Mouse (Mus musculus) intestine, embryonic 14.5 days (tissue): ENCODE measurements around the gene Olfr299. TPM values are rescaled to one million over a fixed set of nuclear protein-coding genes. Genes with fewer than 3 reads are reported as not detected.

Source experiments
- ATAC-seq: fragments of 200-750 bp; cut with Nextera tagmentation; replicated peaks from 2 replicates; pipeline ENCODE4 v1.8.0; 2017; ENCODE audit warnings: low read depth, moderate number of reproducible peaks, moderate TSS enrichment, moderate library complexity; ENCODE audit not compliant: low FRiP score, low TSS enrichment
- DNase-seq: peaks from one replicate; pipeline ENCODE4 v3.0.0-alpha.2; 2018; ENCODE audit warnings: low spot score
- H3K27ac ChIP-seq: fragments of 300-500 bp; sonication (generic); 2 replicates; pipeline ENCODE4 v1.5.1; 2014; ENCODE audit warnings: low read depth, mild to moderate bottlenecking, control low read depth
- H3K27me3 ChIP-seq: fragments of 300-500 bp; sonication (generic); replicated peaks from 2 replicates; pipeline ENCODE4 v1.6.1; 2014; ENCODE audit warnings: low read length, control low read depth; ENCODE audit not compliant: control insufficient read depth, insufficient read depth
- H3K36me3 ChIP-seq: fragments of 300-500 bp; sonication (generic); 2 replicates; pipeline ENCODE4 v1.6.1; 2014; ENCODE audit warnings: low read length, control low read depth; ENCODE audit not compliant: control insufficient read depth, insufficient read depth
- H3K4me1 ChIP-seq: fragments of 300-500 bp; sonication (generic); replicated peaks from 2 replicates; pipeline ENCODE4 v1.6.1; 2014; ENCODE audit warnings: low read length, control low read depth, mixed read lengths; ENCODE audit not compliant: control insufficient read depth, insufficient read depth
- H3K4me2 ChIP-seq: fragments of 300-500 bp; sonication (generic); 2 replicates; pipeline ENCODE4 v1.6.1; 2014; ENCODE audit warnings: low read length
- H3K4me3 ChIP-seq: fragments of 300-500 bp; sonication (generic); 2 replicates; pipeline ENCODE4 v1.5.1; 2014; ENCODE audit warnings: low read depth, low read length, control low read depth, mixed read lengths
- H3K9ac ChIP-seq: fragments of 300-500 bp; sonication (generic); 2 replicates; pipeline ENCODE4 v1.6.1; 2014; ENCODE audit warnings: mild to moderate bottlenecking, low read length
- H3K9me3 ChIP-seq: fragments of 300-500 bp; sonication (generic); 2 replicates; pipeline ENCODE4 v1.6.1; 2016; ENCODE audit warnings: low read length, control low read depth; ENCODE audit not compliant: control insufficient read depth
- WGBS: fragments of 180-500 bp; shearing (Covaris S2); extraction: QIAGEN DNeasy Blood & Tissue Kit; methylation state at CpG from one replicate; pipeline ENCODE4 v1.1.7; 2014; 5-methylcytosine and 5-hydroxymethylcytosine counted together
- polyA plus RNA-seq: library from polyadenylated mRNA; unstranded; fragments of >200 nt; fragmentation: Nextera tagmentation; extraction: Ambion mirVana; gene quantifications from 2 replicates; pipeline ENCODE4 v1.2.1, GENCODE M21; 2014

Olfr299 gene
- not detected in 2 replicates for polyA plus RNA-seq

DNA sequence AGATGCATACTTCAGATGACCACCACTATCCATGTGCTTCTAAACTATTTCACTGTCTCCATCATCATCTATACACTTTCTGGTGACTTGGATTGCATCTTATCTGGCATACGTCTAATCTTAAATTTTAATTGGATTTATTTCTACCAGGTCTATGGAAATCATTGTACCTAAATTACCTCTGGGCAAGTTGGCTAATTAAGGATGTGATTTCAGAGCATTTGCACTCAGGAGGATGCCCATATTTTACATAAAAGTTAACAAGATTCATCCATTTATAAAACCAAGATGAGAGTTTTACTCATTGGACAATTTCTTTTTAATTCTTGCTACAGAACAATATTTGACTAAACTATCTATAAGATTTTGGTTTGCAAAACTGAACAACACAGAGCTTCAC lies at the start of gene Olfr299:
Gene Olfr299 (plus strand): TSS at position 301 of the 400 bp plus-strand sequence.
- Histone ChIP-seq H3K27me3 (no peaks in the 10 kb centered on the region), H3K27ac (no peak within 1 kb of the TSS), H3K4me1 (no peaks in the 10 kb centered on the region), H3K36me3 (no peaks in the 10 kb centered on the region), H3K4me3 (no peak within 1 kb of the TSS), H3K9ac (no peak within 1 kb of the TSS), H3K9me3 (no peaks in the 10 kb centered on the region), H3K4me2 (no peak within 1 kb of the TSS)
- 86% methylated on average over 1 of the region's 1 CpGs for WGBS
- ATAC-seq (no peak), DNase-seq (no peak)

GRCm38 (mm10) chr7:86492384-86492783 lies 32.7 kb downstream of the Olfr299 start, which contains the start of gene Olfr298:
Gene Olfr298 (minus strand): TSS chr7:86492484.
- Histone ChIP-seq H3K27ac (no peak within 1 kb of the TSS), H3K4me2 (no peak within 1 kb of the TSS), H3K27me3 (no peaks in the 10 kb centered on the region), H3K4me1 (no peaks in the 10 kb centered on the region), H3K9ac (no peak within 1 kb of the TSS), H3K9me3 (no peaks in the 10 kb centered on the region), H3K4me3 (no peak within 1 kb of the TSS), H3K36me3 (no peaks in the 10 kb centered on the region)
- no peak for ATAC-seq
- 93% methylated on average over 1 of the region's 1 CpGs for WGBS
- no peak for DNase-seq

Other genes with a start within 250 kb of the Olfr299 start
- not detected in 2 replicates for gene Vmn2r76, start 213.6 kb upstream of the Olfr299 start, polyA plus RNA-seq
- not detected in 2 replicates for gene Olfr310, start 182.7 kb upstream of the Olfr299 start, polyA plus RNA-seq
- not detected in 2 replicates for gene Olfr309, start 146.2 kb upstream of the Olfr299 start, polyA plus RNA-seq
- not detected in 2 replicates for gene Olfr308, start 134.3 kb upstream of the Olfr299 start, polyA plus RNA-seq
- not detected in 2 replicates for gene Olfr307, start 122.3 kb upstream of the Olfr299 start, polyA plus RNA-seq
- gene Olfr305, start 93.0 kb upstream of the Olfr299 start, polyA plus RNA-seq: not detected in 2 replicates
- gene Olfr304, start 73.3 kb upstream of the Olfr299 start, polyA plus RNA-seq: not detected in 2 replicates
- not detected in 2 replicates for gene Olfr303, start 62.1 kb upstream of the Olfr299 start, polyA plus RNA-seq
- gene Olfr301, start 56.1 kb upstream of the Olfr299 start, polyA plus RNA-seq: not detected in 2 replicates
- not detected in 2 replicates for gene Olfr298, start 32.6 kb downstream of the Olfr299 start, polyA plus RNA-seq
- not detected in 2 replicates for gene Olfr297, start 60.0 kb downstream of the Olfr299 start, polyA plus RNA-seq
- not detected in 2 replicates for gene Olfr295, start 123.9 kb downstream of the Olfr299 start, polyA plus RNA-seq
- gene Olfr294, start 156.7 kb downstream of the Olfr299 start, polyA plus RNA-seq: not detected in 2 replicates
- not detected in 2 replicates for gene Olfr293, start 189.1 kb downstream of the Olfr299 start, polyA plus RNA-seq
- not detected in 2 replicates for gene Olfr292, start 228.4 kb downstream of the Olfr299 start, polyA plus RNA-seq